Mouse (Mus musculus) right cerebral cortex, postnatal 14 days (tissue): ENCODE measurements at regions not wholly inside any gene's neighbourhood (a gene's known extent, or its start where the extent isn't known, plus 50 kb on each side); places are given as distances from the start of the nearest gene placed in this dataset.

Experiments
- DNase-seq: peaks from one replicate; pipeline ENCODE4 v3.0.0; 2022

DNA sequence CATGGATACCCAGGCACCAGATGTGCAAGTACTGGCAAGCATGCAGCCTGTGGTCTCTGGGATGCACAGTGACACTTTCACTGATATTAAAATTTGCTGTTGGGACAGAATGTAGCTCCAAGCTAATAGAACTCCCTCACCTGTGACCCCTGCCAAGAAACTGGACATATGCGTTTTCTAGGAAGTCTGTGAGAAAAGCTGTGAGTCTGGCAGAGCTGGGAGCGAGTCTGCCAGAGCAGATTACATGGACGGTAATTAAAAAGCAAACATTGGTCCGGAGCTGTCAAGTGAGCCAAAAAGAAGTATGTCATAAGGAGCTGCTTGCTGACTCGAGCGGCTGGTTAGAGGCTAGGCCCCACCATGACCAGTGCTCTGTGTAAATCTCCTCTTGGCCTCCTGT is 147.1 kb downstream of the Tsen15 start:
- no peak for DNase-seq

DNA sequence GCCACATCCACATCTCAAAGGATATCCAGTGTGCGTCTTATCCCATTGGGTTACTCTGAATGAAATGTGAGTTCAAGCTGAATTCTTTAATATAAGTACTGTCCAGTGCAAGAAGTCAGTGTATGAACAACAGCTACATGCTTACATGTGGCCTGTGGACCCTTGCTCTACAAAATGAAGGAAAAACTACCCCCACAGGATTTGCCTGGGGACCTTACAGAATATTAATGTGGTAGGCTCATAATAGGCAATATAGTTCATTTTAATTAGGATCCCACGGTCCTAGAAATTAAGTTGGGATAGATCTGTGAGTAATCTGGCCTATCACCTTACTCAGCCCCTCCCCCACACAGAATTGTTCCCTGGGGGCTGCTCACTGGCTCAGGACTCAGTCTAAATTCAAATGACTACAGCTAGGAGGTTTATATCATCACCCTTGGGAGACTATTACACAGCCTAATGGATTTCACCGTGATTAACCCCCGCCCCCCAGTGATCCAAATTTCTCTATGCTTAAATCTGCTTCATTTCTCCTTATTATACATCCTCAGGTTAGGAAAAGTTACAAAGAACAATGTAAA is 145.4 kb upstream of the 1700025G04Rik start:
- DNase-seq = no peak

DNA sequence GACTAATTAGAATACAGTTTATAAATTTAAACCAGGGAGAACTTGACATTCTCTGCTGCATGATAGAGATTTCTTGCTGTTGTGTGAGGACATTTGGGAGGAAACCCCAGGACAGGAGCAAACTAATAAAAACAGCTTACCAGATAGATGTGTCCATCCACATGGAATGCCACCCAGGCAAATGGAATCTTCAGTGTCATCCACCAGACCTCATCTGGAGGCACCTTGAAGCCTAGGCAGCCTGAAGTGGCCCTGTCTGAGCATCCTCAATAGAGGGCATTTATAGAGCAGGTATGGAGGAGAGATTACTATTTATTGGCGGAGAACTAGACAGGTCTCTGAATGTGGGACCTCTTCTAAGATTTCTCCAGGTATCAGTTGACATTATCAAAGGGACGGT is 144.8 kb upstream of the 1700025G04Rik start:
- no peak for DNase-seq

DNA sequence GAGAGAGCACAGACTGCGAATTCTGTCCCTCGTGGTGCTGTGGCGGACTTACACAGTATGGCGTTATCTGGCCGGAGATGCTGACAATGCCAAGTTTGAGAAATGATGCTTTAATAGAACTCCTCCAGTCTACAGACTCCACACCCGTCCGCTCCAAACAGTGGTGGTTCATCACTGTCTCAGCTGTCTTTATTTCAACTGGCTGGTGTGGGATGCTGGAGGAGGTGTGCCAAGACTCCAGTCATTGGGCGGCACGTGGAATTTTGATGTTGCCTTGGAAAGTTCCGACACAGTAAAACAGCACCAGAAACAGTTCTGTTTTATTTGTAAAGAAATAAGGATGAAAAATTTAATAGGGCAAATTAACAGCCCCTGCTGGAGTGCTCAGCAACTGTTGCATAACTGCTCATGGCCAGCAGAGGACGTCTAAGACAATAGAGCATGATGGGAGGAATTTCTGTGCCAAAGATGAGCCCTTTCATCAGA is 141.8 kb upstream of the 1700025G04Rik start:
- no peak for DNase-seq

DNA sequence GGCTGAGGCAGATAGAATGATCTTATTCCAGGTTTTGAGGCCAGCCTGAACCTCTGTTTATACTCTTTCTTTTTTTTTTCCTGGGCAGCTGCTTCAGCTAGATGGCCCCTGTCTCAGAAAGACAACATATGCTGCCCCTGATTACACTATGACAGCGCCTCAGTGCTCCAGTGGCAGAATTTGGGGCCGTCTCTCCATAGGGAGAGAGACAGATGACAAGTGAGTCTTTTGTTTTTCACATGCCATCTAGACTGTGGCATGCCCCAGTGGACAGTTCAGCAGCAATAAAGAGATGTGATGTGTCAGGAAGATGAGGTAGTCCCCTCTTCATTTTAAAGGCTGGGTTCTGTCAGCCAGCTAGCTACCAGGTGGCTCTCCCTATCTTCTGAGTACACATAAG is 139.8 kb upstream of the 1700025G04Rik start:
- DNase-seq = no peak

DNA sequence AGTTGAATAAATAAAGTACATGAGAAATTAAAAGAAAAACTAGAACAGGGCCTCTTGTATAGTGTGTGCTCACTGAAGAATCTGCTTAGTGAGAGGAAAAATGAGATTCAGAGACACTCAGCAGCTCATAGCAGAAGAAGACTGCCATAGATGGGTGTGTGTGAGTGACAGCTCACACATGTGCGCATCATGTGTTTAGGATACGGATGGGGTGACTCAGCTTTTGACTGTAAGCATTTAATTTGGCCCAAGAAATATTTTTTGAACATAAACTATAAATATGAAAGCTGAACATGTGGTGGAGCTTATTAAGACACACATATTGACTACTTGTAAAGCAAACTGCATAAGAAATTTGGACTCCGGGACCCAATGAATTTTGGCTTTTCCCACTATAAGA is 136.1 kb upstream of the 1700025G04Rik start:
- no peak for DNase-seq

DNA sequence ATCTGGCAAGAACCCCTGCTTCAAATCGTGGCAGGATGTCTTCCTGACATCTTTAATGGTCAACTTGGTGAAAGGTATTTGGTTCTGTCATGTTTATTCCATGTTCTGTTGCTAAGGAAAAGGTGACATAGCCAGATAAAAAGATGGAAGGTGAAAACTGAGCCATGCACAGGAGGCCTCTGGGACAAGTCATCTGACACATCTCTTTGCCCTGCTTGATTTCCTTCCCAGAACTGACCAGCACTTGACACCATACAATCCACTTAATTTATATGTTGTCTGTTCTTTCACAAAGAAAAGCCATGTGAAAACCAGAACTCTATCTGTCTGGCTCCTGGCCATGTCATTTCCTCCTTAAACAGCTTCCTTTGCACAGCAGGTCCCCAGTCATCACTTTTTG is 133.7 kb upstream of the 1700025G04Rik start:
- no peak for DNase-seq

DNA sequence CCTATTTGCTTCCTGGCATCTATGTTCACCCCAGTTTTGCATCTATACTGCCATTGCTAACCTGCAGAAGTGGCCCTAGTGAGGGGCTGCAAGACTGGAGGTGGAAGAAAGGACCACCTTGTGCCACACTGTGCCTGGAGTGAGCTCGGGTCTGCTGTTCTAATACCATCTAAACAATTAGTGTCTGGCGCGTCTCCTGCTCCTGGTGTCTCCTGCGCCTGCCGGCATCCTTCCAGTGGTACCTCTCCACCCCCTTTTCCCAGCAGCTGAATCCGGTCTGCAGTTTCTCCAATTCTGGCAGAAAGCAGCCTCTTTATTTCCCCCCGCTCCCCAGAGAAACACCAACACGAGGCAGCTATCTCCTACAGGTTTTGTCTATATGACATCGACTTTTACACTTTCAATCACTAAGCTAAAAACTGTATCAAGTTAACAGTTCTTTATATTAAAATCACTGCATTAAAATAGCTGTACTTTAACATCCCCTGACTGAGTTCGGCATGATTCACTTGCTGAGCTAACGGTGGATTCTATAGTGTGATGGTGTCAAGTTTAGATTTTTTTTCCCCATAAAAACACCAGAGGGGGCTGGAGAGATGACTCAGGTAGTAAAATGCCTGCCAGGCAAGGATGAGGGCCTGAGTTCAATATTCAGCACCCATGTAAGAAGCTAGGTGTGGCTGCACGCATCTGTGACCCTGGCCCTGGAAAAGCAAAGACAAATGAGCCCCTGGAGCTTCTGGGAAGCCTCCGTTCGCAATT is 131.1 kb upstream of the 1700025G04Rik start:
- DNase-seq = no peak

DNA sequence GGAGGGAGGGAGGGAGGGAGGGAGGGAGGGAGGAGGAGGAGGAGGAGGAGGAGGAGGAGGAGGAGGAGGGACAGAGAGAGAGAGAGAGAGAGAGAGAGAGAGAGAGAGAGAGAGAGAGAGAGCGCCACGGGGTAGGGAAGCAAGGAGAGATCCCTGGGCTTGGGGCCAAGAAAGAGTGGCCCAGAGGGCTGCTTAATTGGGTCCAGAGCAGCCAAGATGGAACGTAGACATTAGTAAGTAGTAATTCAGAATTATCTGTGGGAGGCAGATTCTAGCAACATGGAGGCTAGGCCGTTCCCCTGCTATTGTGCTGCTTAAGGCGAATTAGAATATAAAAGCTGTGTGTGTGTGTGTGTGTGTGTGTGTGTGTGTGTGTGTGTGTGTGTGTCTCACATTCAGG is 129.8 kb upstream of the 1700025G04Rik start:
- peak; percentile 16 for DNase-seq

DNA sequence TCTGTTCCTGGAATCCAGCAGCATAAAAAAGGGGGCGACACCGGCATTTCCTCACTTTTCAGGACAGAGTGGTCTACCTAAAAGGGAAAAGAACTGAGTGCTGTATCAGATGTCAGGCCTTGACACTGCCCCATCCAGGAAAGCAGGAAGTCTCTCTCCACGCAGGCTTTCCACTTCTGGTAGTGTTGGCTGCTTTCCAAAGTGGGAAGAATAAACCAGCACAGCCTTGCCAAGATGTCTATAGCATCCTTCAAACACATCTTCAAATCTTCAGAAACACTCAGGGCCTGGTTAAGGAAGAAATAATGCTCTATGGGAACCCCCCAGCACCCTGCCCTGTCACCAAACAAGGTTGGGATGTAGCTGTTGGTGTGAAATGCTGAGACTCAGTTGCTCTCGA is 127.5 kb upstream of the 1700025G04Rik start:
- no peak for DNase-seq

DNA sequence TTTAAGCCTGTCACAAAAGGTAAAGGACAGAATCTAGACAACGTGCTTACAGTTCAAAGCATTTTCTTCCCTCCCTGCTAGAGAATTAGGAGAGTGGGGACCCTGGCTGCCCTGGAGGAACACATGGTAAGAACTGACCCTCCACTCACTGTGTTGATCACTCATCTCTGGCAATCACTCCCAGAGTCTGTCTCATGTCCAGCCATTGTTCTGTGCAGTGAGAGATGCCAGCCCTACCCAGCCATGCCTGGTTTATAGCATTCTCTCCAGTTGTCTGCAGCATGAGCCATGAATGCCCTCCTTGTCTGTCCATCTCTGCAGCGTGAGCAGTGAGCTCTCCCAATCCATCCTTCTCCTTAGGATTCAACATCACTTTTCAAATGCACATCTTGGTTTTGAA is 124.5 kb upstream of the 1700025G04Rik start:
- no peak for DNase-seq

DNA sequence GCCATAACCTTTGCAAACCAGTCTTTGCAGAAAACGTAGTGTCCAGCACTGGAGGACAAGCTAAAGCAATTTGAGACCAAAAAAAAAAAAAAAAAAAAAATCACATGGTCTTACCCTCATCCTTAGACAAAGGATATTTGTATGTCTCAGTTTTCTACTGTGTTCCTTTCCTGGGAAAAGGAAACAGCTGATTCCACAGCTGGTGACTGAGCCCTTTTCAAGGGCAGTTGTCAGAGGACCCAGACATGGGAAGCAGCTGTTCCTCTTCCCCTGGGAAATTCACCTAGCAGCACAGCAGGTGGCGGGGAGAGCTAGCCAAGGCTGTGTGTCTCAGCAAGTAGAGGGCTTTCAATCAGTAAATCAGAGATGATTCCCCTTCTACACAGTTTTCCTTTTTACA is 113.3 kb upstream of the 1700025G04Rik start:
- no peak for DNase-seq

DNA sequence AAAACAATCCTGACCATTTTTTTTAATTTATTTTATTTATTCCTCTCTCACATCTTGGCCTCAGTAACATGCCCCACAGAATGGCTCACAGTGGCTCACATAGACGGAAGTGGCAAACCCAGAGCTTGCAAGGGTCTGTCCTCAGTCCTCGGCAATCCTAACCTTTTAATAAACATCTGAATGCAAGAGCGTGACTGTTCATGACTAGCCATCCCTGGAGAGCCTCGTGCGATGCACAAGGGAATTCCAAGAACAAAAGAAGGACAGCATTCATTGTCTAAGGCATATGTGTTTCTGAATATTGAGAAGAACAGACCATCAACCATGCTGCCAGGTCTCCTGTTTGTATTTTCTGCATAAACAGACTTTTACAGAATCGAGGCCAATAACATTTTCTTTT is 98.8 kb upstream of the 1700025G04Rik start:
- DNase-seq = no peak

DNA sequence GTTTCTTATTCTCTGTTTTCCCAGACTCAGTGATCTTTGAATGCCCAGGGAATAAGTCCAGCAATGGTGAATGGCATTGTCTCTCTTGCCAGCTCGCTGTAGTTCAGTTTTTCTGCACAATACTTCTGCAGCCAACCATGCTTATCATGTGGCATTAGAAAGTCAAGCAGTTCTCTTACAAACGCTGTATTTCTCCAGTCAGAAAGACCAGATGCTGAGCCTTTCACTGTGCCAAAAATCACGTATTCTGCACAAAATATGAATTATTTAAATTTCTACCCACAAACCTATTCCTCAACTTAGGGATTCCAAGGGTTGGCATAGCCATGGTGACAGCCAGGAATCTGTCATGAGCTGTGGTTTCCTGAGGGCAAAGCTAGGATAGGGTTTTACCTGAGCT is 95.0 kb upstream of the 1700025G04Rik start:
- no peak for DNase-seq

DNA sequence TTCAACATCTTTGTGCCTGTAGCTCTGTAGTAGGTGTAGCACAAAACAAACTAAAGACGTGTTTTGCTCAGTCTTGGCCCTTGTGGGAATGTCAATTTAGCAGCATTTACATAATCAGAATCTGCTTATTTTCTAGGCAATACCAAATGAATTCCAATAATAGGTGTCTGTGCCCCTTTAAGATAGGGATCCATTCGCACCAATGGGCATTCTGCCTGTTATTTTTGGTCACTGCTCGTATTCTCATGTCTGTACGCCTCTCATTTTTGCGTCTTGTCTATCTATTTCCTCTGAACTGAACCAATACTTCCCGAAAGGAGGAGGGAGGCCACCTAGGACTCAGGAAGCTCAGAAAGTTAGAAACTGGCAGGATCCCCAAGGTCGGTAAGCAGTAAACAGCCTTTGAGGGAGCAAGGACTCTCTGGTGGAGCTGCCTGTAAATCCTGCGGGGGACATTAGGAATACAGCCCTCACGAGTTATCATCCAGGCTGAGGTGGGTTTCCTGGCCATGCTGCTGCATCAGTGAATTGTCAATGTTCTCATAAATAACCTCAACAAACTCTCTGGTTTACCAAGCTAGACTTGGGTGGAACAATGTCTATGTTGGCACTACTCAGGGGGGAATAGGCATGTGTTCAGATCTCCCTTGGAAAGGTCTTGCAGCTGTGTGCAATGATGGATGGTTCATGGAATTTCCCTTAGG is 86.5 kb upstream of the 1700025G04Rik start:
- DNase-seq = no peak

DNA sequence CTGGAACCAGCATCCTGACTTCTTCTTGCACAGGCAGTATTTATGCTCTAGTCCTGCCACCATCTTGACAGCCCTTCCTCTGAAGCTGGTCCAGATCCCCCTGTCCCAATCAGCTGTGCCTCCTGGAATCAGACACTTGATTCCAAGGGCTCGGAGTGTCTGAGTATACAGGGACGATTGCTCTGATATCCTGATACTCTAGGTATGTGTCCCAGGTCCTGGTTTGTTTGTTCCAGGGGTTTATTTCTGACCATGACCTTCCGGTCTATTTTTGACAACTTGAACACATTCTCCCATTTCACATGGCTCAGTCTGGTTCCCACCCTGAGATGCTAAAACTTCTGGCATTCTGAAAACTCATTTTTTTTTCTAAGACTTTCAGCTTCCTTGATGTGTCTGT is 85.8 kb upstream of the 1700025G04Rik start:
- DNase-seq = no peak

DNA sequence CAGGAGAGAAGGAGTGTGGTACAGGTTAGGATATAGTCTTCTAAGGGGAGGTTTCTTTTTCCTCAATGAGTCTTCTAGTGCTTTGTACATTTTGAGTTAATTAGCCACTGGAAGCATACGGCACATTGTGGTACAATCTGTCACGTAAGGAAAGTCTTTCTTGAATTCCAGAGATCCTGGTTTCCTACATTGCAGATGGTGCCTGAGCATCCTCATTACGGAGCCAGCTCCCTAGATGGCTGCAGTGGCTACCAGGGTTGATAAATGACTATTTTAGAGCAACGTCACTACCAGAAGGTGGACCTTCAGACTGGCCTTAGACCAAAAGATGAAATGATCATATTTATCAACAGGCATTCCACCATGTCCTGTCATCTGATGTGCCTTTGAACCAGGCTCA is 84.5 kb upstream of the 1700025G04Rik start:
- no peak for DNase-seq

DNA sequence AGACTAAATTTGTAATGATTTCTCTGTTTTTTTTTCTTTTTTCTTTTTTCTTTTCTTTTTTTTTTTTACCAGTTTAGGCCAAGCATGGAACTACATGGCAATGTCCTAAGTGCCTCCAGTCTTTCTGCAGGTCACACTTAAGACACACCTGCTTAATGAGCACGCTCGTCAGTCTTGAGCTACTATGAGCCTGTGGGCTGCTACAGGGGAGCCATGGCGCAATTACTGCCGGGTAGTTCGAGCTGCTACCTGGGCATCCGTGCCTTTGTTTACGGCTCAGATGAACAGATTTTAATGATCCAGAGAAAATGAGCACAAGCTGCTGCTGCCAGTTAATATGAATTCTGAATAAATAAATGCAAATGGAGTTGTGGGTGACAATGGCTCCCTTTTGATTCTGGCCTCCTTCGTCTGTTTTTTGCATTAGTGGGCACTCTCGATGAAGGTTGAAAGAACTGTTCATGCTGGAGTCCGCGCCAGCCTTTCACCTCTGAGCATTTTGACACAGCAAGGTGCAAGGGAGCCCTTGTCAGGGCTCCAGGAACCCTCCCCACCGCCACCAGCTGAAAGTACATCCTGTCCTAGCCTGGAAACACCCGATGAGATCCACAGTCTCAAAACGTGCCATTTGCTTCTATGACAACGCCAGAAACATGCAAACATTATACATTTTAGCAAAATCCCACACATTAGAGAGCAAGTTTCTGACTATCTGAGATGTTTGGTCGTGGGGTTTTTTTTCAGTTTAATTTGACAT is 81.3 kb upstream of the 1700025G04Rik start:
- no peak for DNase-seq

DNA sequence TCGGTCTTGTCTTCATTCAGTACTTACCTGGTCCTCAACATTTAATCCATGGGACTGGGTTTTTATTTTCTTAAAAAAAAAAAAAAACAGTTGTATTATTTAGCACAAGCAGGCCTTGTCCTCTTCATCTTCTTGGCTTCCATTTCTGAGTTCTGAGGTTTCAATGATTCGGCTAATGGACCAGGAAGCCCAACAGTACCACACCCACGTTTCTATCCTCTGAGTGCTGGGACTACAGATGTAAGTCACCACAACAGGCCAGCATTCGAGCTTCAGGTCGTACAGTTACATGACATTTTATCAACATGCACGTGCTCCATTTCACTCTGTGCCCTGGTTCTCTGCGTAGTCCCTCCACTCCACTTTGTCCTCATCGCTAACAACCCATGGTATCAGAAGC is 80.7 kb upstream of the 1700025G04Rik start:
- DNase-seq = no peak

DNA sequence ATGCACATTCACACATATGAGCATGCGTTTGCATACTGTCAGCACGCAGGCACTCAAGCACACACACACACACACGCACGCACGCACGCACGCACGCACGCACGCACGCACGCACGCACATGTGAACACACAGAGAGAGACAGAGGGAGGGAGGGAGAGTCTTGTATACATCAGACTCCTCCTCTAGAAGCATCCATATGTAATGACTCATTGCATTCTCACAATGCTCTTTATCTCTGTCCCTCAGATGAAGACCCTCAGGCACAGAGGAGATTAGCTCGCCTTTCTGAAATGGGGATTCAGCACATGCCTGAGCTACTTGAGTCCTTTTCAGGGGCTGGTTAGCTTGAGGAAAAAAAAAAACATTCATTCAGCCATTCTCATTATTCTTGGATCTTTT is 79.6 kb upstream of the 1700025G04Rik start:
- no peak for DNase-seq

DNA sequence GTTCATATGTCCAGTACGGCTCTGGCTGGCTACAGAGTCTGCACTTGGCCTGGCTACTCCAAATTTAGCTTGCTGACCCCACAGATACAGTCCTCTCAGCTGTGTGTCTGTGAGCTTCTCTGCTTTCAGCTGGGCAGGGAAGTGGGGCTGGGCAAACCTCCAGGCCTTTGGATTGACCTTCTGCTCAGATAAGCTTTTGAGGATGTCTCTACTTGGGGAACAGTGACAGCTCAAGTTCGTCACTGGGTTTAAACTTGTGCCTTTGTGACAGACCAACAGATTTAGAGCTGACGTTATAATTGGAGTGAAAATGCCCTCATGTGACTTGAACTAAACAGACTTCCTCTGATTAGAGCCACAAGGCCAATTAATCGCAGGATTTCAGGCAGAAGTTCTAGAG is 78.4 kb upstream of the 1700025G04Rik start:
- peak; percentile 37 for DNase-seq

DNA sequence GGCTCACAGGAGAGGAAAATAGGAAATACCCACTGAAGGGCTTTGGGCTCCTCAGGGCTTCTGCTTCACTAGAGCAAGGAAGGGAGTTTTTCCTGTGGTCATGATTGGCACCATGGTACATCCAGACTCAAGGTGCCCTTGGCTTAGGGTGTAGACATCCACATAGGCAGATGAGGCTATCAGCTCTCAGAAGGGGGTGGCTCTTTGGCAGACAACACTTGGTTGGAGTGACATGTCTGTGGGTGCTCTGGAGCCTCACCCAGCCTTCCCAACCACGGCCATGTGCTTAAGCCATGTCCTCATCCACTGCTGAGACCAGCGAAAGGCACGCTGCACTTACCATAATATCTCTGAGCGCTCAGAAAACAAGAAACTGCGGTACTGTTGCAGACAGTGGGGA is 77.8 kb upstream of the 1700025G04Rik start:
- no peak for DNase-seq

DNA sequence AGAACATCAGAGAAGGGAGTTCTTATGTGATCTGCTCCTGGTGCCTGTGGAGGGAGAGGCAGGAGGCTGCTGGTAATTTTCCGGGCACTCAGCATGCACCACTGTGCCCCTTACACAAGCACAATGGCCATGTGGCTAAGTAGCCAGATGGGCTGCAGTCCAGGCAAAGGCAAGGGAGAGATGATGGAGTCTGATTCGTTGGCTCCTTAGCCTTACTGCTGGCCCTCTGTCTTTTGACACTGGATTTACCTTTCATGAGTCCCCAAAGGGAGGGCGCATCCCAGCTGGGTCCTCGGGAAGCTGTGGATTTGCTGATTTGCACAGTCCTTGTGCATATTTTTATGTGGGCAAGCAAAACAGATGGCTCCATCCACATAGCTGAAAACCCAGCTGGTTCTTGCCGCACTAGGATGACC is 75.6 kb upstream of the 1700025G04Rik start:
- DNase-seq = peak; percentile 22
